Mouse (Mus musculus): ENCODE measurements around the gene Tbc1d22a. TPM values are rescaled to one million over a fixed set of nuclear protein-coding genes. Genes with fewer than 3 reads are reported as not detected.
"Not testable (repeated sequence)": the region's sequence is repeated elsewhere in the genome, so short reads cannot be mapped to it uniquely, and the experiment has no call there.

Gene Tbc1d22a
- polyA plus RNA-seq, 1 experiment from 2014 or later = 6.2 TPM

GRCm38 (mm10) chr15:86190387-86190786 lies 23.9 kb upstream of the Tbc1d22a start:
- Histone ChIP-seq H3K36me3 (replicated peaks; ENCODE audit: control insufficient read depth, insufficient read depth, low read depth, low read length) (no peaks in the 10 kb centered on the region), H3K4me2 (ENCODE audit: low read depth, low read length) (no peak overlapping the region), H3K9ac (replicated peaks; ENCODE audit: low read length) (no peak overlapping the region), H3K27ac (replicated peaks; ENCODE audit: low read depth, low read length) (no peak overlapping the region), H3K9me3 (replicated peaks; ENCODE audit: control insufficient read depth, low read length) (no peaks in the 10 kb centered on the region), H3K27me3 (ENCODE audit: control insufficient read depth, insufficient read depth, low read length) (no peaks in the 10 kb centered on the region), H3K4me1 (ENCODE audit: control insufficient read depth, insufficient read depth, low read length) (peaks cover 5% of the 10 kb centered on the region; the same call in 1 of the 2 replicates), H3K4me3 (ENCODE audit: low read depth, low read length) (no peak overlapping the region)
- ATAC-seq (replicated peaks; ENCODE audit: insufficient number of reproducible peaks, low FRiP score, low TSS enrichment, low read depth) (no peak), DNase-seq (ENCODE audit: low spot score) (no peak)
- 74% methylated on average over 3 of the region's 3 CpGs for WGBS

- peaks cover 5% of the 10 kb centered on the region; the same call in 1 of the 2 replicates for H3K4me1 ChIP-seq (ENCODE audit: control insufficient read depth, insufficient read depth, low read length)
- H3K9ac ChIP-seq (replicated peaks; ENCODE audit: low read length) = no peak overlapping the region
- H3K27me3 ChIP-seq (ENCODE audit: control insufficient read depth, insufficient read depth, low read length) = no peaks in the 10 kb centered on the region
- ATAC-seq (replicated peaks; ENCODE audit: insufficient number of reproducible peaks, low FRiP score, low TSS enrichment, low read depth) = no peak
- H3K4me3 ChIP-seq (ENCODE audit: low read depth, low read length) = no peak overlapping the region
- no peaks in the 10 kb centered on the region for H3K9me3 ChIP-seq (replicated peaks; ENCODE audit: control insufficient read depth, low read length)
- DNase-seq (ENCODE audit: low spot score) = no peak
- no peak overlapping the region for H3K4me2 ChIP-seq (ENCODE audit: low read depth, low read length)
- H3K36me3 ChIP-seq (replicated peaks; ENCODE audit: control insufficient read depth, insufficient read depth, low read depth, low read length) = no peaks in the 10 kb centered on the region
- H3K27ac ChIP-seq (replicated peaks; ENCODE audit: low read depth, low read length) = no peak overlapping the region
- WGBS = 46% methylated on average over 1 of the region's 1 CpGs
Observed at GRCm38 (mm10) chr15:86191505-86191904, 22.8 kb upstream of the Tbc1d22a start.

DNA sequence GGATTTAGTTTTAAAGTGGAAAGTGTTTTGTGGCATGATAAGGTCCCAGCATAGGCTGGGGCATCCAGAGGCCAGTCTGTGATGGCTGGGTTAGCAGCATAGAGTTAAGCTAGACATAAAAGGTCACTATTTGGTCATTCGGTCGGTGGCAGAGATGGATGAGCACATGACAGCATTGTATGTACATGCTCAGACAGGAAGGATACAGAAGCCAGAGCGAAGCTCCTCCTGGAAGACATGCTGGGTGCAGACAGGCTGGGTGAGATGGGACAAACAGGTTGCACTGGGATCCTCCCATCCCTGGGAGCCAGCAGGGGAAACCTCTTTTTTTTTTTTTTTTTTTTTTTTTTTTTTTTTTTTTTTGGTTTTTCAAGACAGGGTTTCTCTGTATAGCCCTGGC lies 22.3 kb upstream of the Tbc1d22a start:
- Histone ChIP-seq H3K4me3 (ENCODE audit: low read depth, low read length) (no peak overlapping the region), H3K27ac (replicated peaks; ENCODE audit: low read depth, low read length) (no peak overlapping the region), H3K4me1 (ENCODE audit: control insufficient read depth, insufficient read depth, low read length) (peaks cover 5% of the 10 kb centered on the region; the same call in 1 of the 2 replicates), H3K27me3 (ENCODE audit: control insufficient read depth, insufficient read depth, low read length) (no peaks in the 10 kb centered on the region), H3K9ac (replicated peaks; ENCODE audit: low read length) (no peak overlapping the region), H3K4me2 (ENCODE audit: low read depth, low read length) (no peak overlapping the region), H3K36me3 (replicated peaks; ENCODE audit: control insufficient read depth, insufficient read depth, low read depth, low read length) (no peaks in the 10 kb centered on the region), H3K9me3 (replicated peaks; ENCODE audit: control insufficient read depth, low read length) (no peaks in the 10 kb centered on the region)
- 80% methylated on average over 3 of the region's 3 CpGs for WGBS
- DNase-seq (ENCODE audit: low spot score) (no peak), ATAC-seq (replicated peaks; ENCODE audit: insufficient number of reproducible peaks, low FRiP score, low TSS enrichment, low read depth) (no peak)

DNA sequence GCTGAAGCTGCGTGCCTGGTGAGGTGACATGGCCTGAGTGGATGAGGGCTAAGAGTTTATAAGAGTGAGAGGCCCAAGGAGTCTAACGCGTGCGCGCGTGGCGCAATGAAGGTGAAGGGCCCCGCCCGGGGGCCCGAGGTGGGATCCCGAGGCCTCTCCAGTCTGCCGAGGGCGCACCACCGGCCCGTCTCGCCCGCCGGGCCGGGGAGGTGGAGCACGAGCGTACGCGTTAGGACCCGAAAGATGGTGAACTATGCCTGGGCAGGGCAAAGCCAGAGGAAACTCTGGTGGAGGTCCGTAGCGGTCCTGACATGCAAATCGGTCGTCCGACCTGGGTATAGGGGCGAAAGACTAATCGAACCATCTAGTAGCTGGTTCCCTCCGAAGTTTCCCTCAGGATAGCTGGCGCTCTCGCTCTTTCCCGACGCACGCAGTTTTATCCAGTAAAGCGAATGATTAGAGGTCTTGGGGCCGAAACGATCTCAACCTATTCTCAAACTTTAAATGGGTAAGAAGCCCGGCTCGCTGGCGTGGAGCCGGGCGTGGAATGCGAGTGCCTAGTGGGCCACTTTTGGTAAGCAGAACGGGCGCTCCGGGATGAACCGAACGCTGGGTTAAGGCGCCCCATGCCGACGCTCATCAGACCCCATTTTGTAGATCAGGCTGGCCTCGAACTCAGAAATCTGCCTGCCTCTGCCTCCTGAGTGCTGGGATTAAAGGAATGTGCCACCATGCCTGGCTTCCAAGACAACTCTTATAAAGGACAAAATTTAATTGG lies 19.4 kb upstream of the Tbc1d22a start:
- H3K9me3 ChIP-seq (replicated peaks; ENCODE audit: control insufficient read depth, low read length); H3K4me3 ChIP-seq (ENCODE audit: low read depth, low read length); H3K27me3 ChIP-seq (ENCODE audit: control insufficient read depth, insufficient read depth, low read length); H3K36me3 ChIP-seq (replicated peaks; ENCODE audit: control insufficient read depth, insufficient read depth, low read depth, low read length); H3K4me2 ChIP-seq (ENCODE audit: low read depth, low read length); DNase-seq (ENCODE audit: low spot score); H3K27ac ChIP-seq (replicated peaks; ENCODE audit: low read depth, low read length); H3K9ac ChIP-seq (replicated peaks; ENCODE audit: low read length); H3K4me1 ChIP-seq (ENCODE audit: control insufficient read depth, insufficient read depth, low read length): not testable (repeated sequence)
- ATAC-seq (replicated peaks; ENCODE audit: insufficient number of reproducible peaks, low FRiP score, low TSS enrichment, low read depth) = peak; percentile 99
- 76% methylated on average over 54 of the region's 55 CpGs for WGBS

DNA sequence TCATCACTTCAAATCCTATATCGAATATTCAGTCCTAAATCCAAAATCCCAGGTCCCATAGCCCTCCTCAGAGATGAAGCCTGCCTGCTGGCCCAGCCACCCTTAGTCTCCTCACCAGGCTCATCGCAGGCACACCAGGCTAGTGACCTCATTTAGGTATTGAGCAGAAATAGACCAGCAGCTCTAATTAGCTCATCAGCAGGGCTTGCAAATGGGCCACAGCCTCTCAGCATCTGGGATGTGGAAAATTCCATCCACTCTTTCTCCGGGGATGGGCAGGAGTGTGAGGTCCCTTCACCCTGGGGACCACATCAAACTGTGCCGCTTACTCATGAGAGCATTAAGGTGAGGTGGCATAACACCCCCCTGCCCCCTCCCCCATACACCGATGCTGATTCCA lies 15.2 kb upstream of the Tbc1d22a start:
- Histone ChIP-seq H3K27me3 (ENCODE audit: control insufficient read depth, insufficient read depth, low read length) (no peaks in the 10 kb centered on the region), H3K4me3 (ENCODE audit: low read depth, low read length) (no peak overlapping the region), H3K4me1 (ENCODE audit: control insufficient read depth, insufficient read depth, low read length) (no peaks in the 10 kb centered on the region), H3K4me2 (ENCODE audit: low read depth, low read length) (no peak overlapping the region), H3K9ac (replicated peaks; ENCODE audit: low read length) (no peak overlapping the region), H3K9me3 (replicated peaks; ENCODE audit: control insufficient read depth, low read length) (no peaks in the 10 kb centered on the region), H3K27ac (replicated peaks; ENCODE audit: low read depth, low read length) (no peak overlapping the region), H3K36me3 (replicated peaks; ENCODE audit: control insufficient read depth, insufficient read depth, low read depth, low read length) (no peaks in the 10 kb centered on the region)
- no peak for ATAC-seq (replicated peaks; ENCODE audit: insufficient number of reproducible peaks, low FRiP score, low TSS enrichment, low read depth)
- 89% methylated on average over 5 of the region's 5 CpGs for WGBS
- DNase-seq (ENCODE audit: low spot score) = no peak

GRCm38 (mm10) chr15:86199482-86199881 lies 14.8 kb upstream of the Tbc1d22a start:
- WGBS = 68% methylated on average over 4 of the region's 4 CpGs
- no peak overlapping the region for H3K4me3 ChIP-seq (ENCODE audit: low read depth, low read length)
- H3K4me2 ChIP-seq (ENCODE audit: low read depth, low read length) = no peak overlapping the region
- H3K9ac ChIP-seq (replicated peaks; ENCODE audit: low read length) = no peak overlapping the region
- no peaks in the 10 kb centered on the region for H3K36me3 ChIP-seq (replicated peaks; ENCODE audit: control insufficient read depth, insufficient read depth, low read depth, low read length)
- DNase-seq (ENCODE audit: low spot score) = no peak
- no peaks in the 10 kb centered on the region for H3K27me3 ChIP-seq (ENCODE audit: control insufficient read depth, insufficient read depth, low read length)
- H3K4me1 ChIP-seq (ENCODE audit: control insufficient read depth, insufficient read depth, low read length) = no peaks in the 10 kb centered on the region
- no peak for ATAC-seq (replicated peaks; ENCODE audit: insufficient number of reproducible peaks, low FRiP score, low TSS enrichment, low read depth)
- no peaks in the 10 kb centered on the region for H3K9me3 ChIP-seq (replicated peaks; ENCODE audit: control insufficient read depth, low read length)
- H3K27ac ChIP-seq (replicated peaks; ENCODE audit: low read depth, low read length) = no peak overlapping the region

DNA sequence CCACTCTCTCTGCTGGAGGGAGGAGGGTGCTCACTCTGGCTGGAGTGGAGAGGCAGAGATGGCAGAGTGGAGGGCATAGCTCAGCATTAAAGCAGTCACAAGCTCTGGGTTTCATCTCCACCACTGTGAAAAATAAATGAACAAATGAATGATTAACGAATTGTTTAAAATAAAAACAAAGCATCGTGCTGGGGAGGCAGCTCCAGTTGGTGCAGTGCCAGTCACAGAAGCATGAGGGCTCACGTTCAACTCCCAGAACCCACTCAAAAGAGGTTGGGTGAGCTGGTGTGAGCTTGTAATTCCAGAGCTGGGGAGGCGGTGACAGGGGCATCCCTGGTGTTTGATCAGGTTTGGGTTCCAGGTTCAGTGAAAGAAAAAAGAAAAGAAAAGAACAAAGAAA lies 14.1 kb upstream of the Tbc1d22a start:
- WGBS = 59% methylated on average over 4 of the region's 4 CpGs
- Histone ChIP-seq H3K9ac (replicated peaks; ENCODE audit: low read length) (no peak overlapping the region), H3K4me2 (ENCODE audit: low read depth, low read length) (no peak overlapping the region), H3K27me3 (ENCODE audit: control insufficient read depth, insufficient read depth, low read length) (no peaks in the 10 kb centered on the region), H3K4me3 (ENCODE audit: low read depth, low read length) (no peak overlapping the region), H3K27ac (replicated peaks; ENCODE audit: low read depth, low read length) (no peak overlapping the region), H3K4me1 (ENCODE audit: control insufficient read depth, insufficient read depth, low read length) (no peaks in the 10 kb centered on the region), H3K9me3 (replicated peaks; ENCODE audit: control insufficient read depth, low read length) (no peaks in the 10 kb centered on the region), H3K36me3 (replicated peaks; ENCODE audit: control insufficient read depth, insufficient read depth, low read depth, low read length) (no peaks in the 10 kb centered on the region)
- DNase-seq (ENCODE audit: low spot score) (no peak), ATAC-seq (replicated peaks; ENCODE audit: insufficient number of reproducible peaks, low FRiP score, low TSS enrichment, low read depth) (no peak)

DNA sequence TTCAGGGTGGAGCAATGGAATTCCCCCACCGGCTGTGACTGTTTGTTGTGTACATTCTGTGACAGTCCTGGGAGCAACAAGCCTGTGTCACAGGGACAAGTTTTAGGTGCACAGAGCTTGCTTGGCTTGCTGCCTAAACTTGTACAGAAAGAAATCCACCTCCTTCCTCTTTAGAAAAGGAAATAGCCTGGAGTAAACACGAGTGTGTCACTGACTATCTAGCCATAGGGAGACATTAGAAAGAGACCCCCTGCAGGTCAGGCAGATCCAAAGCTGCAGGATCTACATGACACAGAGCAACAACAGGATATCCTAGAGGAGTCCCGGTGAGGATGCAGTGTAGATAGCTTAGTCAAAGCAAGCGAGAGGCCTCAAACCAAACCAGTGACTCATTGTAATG lies 13.2 kb upstream of the Tbc1d22a start:
- Histone ChIP-seq H3K9ac (replicated peaks; ENCODE audit: low read length) (no peak overlapping the region), H3K27ac (replicated peaks; ENCODE audit: low read depth, low read length) (no peak overlapping the region), H3K4me3 (ENCODE audit: low read depth, low read length) (no peak overlapping the region), H3K27me3 (ENCODE audit: control insufficient read depth, insufficient read depth, low read length) (no peaks in the 10 kb centered on the region), H3K4me1 (ENCODE audit: control insufficient read depth, insufficient read depth, low read length) (no peaks in the 10 kb centered on the region), H3K36me3 (replicated peaks; ENCODE audit: control insufficient read depth, insufficient read depth, low read depth, low read length) (no peaks in the 10 kb centered on the region), H3K9me3 (replicated peaks; ENCODE audit: control insufficient read depth, low read length) (no peaks in the 10 kb centered on the region), H3K4me2 (ENCODE audit: low read depth, low read length) (no peak overlapping the region)
- DNase-seq (ENCODE audit: low spot score) = no peak
- no peak for ATAC-seq (replicated peaks; ENCODE audit: insufficient number of reproducible peaks, low FRiP score, low TSS enrichment, low read depth)
- WGBS = 49% methylated on average over 4 of the region's 4 CpGs
